Mouse (Mus musculus) stomach, postnatal 0 days (tissue): ENCODE data around the gene Actr6.
"Not testable (repeated sequence)": the region's sequence is repeated elsewhere in the genome, so short reads cannot be mapped to it uniquely, and the experiment has no call there.

Experiments
- CTCF ChIP-seq: IDR thresholded peaks from 2 replicates; pipeline ENCODE4 v1.5.1; 2016; ENCODE audit warnings: antibody characterized with exemption, low read depth, mild to moderate bottlenecking, moderate library complexity
- EP300 ChIP-seq: optimal IDR thresholded peaks from 2 replicates; pipeline ENCODE3; 2016; ENCODE audit warnings: antibody characterized with exemption

- not testable (repeated sequence) for TF ChIP-seq EP300
- TF ChIP-seq CTCF: peak; percentile 18; the same call in 1 of the 2 replicates
Observed at GRCm38 (mm10) chr10:89696270-89696669, 35.8 kb downstream of the Actr6 start.
